Mouse (Mus musculus): ENCODE data around the gene Cacna1f.

Gene Cacna1f

DNA sequence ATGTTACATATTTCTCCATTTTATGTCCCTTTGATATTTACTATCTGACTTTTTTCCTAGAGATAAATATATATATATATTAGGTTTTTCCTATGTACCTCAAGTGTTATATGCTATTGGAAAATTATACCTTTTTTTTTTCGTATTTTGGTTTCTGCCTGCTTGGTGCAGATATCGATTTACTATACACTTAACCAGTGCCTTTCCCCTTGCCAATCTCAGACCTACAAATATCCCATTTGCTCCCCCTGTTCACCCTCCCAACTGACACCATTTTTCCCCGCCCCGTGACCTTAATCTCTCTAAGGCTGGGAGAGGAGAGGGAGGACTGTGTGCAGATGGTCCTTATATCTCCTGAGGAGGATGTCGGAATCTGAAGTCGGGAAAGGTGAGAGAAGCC is at the start of gene Cacna1f:
Gene Cacna1f, plus strand, starts transcription at position 301 of the 400 bp plus-strand sequence.
- no peak for DNase-seq

DNA sequence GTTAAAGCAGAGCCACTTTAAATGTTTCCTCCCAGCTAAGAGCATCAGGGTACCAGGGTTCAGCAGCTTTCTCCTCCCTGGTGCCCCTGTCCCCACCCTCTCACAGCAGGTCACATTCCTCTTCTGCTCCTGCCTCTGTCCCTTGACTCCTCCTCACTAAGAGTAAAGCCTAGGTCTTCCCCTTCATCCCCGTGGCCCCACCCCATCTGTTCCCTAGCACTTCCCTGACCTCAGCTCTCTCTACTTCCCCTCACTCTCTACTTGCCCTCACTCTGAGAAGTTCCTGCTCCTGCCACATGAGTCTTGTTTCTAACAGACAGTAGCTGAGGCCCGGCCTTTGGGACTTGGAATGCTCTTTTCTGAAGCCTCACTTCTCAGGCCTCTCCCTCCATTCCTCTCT is 43.8 kb upstream of the Cacna1f start:
- DNase-seq, result no peak

DNA sequence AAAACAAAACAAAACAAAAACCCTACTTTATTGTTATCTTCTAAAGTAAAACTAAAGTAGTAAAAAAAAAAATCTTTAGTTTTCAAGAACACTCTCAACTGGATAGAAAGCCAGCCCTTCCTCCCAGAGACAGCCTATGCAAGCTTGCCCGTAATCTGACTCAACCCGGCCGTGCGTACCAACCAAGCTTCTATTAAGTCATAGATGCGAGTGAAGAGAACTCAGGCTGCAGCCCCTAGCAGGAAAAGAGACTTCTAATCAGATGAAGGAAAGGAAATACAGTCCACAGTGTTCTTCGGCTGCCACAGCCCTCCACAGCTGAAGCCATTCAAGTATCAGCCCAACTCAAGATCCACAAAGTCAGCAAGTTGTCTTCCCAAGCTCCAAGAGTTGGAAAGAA is 40.5 kb upstream of the Cacna1f start:
- DNase-seq, result no peak

DNA sequence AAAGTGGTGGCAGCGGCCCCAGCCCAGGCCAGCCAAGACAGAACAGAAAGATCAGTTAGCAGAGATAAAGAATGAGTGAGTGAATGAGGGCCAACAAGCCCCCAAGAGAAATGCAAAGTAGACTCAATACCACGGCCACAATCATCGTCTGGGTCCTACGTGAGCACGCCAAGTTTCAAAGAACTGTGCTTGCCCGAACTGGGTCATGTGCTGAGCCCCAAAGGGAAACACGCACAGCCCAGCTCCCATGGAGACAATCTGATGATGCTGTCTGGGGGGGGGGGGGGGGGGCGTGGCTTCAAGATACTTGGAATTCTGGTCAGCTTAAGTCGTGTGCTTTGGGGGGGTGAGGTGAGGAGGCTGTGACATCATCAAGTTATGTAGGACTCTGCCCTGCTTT is 39.4 kb upstream of the Cacna1f start:
- DNase-seq, result no peak

DNA sequence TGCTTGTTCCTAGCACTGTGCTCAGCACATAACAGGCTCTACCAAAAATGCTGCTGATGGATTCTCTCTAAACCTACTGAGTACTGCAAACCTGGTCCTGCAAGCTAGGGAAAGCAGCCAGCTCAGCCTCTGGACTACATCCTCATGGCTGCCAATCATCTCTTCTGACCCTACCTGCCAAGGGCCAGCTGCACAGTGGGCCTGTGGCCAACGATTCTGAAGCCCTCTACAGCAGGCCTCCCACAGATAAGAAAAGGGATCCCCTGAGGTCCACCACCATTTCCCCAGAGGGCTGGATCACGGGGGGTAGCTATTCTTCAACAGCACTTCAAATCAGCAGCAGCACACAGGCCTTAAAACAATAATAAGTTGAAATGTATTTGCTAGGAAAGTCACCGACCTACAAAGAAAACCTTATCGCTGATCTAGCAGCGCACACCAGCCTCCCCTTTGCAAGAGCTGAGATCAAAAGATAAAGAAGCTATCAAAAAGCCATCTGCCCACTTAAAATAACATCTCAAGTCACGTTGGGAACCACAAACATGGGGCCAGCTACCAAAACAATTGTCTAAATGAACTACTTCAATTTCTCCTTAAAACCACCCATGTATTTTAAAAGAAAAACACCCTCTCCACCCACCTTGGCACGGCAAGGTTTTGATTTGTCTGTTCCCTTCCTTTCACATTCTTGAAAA is 36.3 kb upstream of the Cacna1f start:
- DNase-seq, result no peak

DNA sequence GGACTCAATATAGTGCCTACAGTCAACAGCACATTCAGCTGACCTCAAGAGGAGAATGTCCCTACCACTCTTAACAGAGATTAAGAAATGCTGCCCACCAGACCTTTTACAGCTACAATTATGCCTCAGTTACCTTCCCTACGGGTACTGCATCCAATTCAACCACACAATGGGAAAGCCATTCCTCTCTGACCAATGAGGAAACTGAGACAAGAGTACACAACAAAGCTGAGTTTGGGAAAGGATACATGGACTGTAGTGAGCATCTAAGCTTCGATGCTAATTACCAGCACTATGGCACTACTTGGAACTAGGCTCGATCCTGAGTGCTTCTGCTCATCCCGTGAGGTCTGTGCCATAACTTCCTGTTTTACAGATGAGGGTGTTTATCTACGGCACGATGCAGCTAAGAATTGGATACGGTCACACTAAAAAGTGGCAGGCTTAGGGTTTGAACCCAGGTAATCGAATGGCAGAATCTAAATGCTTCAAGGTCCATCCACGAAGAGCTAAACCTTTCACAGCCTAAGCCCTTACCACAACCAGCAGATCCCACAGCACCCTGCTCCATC is 35.2 kb upstream of the Cacna1f start:
- no peak for DNase-seq

DNA sequence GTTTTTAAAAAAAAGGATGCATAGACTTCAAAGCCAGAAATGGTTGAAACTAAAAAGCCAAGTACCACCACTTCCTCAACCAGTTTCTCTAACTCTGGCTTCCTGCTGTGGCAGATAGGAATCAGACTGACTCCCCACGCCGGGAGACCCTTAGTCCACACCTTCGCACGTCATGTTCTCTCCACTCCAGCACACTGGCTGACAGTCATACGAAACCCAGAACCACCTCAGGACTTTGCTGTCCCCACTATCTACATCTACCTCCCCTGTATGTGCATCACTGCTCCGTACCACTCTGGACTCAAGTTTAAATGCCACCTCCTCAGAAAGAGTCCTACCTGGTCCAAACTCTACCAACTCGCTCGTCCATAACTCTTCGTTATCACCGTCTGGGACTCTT is 34.4 kb upstream of the Cacna1f start:
- DNase-seq, result no peak

DNA sequence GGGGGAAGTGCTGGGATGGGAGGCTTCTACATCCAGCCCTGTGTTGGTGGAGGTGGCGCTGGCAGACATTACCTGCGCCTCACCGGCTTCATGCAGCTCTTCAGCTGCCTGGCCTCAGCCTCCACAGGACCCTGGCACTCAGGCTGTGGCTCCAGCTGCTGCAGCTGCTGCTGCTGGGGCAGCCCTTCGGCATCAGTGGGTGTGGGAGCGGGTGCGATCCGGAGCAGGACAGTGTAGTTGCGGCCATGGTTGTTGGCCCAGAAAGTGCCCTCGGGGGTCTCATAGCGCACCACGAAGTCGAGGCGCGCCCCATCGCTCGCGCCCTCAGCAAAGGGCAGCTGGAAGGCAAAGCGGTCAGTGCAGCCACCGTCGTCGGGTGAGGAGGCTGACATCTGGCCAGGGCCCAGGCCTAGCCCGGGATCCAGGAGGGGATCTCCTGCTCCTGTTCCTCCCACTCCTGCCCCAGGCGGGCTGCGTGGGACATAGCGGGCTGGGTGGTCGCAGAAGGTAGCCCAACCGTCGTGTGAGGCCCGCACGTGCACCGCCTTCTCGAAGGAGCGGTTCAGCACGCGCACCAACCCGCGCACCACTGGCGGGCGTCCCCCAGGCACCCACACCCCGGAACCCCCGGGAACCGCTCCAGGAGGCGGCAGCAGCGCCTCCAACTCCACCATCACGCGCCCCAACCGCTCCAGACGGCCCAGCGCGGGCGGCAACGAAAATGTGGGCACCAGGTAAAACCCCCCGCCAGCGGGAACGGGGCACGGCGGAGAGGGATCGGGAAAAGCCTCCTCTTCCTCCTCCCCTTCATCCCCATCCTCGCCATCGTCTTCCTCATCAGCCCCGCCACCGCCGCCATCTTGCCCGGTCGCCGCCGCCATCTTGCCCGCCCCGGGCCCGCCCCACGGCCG is 33.5 kb upstream of the Cacna1f start, which contains the start of gene Foxp3:
Gene Foxp3, plus strand, starts transcription at position 469 of the 911 bp plus-strand sequence.
- DNase-seq, result peak; percentile 60

DNA sequence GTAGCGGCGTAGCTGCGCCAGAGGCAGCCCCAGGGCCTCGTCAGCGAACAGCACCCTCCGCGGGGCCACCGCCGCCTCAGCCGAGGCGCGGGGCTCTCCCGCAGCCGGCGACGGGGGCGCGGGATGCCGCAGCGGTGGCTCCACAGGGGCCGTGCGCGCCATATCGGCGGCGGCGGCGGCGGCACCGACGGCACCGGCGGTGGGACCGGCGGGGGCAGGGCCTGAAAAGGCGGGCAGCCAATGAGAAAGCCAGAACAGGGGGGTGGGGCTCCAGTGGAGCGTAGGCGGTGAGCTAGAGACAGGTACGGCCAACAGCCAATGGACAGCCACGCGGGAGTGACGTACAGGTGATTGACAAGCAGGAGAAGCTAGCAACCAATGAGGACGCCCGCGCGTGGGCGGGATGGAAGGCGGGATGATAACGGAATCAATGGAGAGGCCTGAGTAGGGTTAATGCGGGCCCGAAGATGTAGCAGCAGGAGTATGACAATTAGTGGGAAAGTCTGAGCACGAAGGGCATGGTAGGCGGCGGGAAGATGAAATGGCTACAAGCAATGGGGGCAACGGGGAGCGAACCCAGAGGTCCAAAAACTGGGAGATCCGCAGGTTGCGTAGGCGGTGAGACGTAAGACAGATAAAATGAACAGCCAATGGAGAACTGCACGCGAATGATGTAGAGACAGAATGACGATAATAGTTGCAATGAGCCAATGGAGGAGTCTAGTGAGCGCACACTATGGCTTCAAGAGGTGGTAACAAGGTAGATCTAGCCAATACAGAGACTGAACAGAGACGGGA is 32.6 kb upstream of the Cacna1f start, which contains the start of gene Ppp1r3f:
Gene Ppp1r3f, minus strand, starts transcription at position 197 of the 798 bp plus-strand sequence.
- DNase-seq, result peak; percentile 91

DNA sequence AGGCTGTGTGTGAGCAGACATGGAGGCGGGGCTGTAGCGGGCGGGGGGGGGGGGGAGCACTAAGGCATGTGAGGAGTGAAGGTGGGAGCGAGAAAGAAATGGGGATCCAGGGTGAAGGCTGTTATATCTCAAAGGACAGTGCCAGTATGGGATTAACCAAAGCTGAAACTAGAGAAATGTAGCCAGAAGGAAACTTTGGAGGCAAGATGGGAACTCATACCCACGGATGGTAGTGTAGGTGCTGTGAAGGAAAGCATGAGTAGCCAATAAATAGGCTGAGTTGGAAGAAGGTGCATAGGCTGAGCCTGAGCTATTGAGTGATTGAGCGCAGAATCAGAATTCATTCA is 32.0 kb upstream of the Cacna1f start:
- no peak for DNase-seq

DNA sequence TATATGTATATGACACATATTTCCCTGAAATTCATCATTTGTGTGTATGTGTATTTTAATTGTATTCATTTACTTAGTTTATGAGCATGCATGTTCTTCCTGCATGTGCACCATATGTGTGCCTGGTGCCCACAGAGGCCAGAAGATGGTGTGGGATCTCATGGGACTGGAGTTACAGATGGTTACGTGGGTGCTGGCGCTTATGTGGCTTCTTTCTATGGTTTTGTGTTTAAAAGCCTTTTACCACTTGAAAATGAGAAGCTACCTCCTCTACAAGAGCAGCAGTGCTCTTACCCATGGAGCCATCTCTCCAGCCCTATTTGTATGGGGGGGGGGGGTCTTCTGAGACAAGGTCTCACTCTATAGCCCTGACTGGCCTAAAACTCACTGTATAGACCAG is 25.7 kb upstream of the Cacna1f start:
- no peak for DNase-seq

DNA sequence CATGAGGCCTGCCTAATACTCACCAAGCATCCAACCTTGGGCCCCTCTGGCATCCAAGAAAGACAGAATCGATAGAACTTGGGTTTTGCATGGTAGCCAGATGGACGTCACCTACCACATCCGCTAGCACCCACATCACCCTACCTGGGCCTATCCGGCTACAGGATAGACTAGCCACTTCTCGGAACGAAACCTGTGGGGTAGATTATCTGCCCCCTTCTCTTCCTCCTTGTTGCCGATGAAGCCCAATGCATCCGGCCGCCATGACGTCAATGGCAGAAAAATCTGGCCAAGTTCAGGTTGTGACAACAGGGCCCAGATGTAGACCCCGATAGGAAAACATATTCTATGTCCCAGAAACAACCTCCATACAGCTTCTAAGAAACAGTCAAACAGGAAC is 23.0 kb upstream of the Cacna1f start:
- DNase-seq, result no peak

DNA sequence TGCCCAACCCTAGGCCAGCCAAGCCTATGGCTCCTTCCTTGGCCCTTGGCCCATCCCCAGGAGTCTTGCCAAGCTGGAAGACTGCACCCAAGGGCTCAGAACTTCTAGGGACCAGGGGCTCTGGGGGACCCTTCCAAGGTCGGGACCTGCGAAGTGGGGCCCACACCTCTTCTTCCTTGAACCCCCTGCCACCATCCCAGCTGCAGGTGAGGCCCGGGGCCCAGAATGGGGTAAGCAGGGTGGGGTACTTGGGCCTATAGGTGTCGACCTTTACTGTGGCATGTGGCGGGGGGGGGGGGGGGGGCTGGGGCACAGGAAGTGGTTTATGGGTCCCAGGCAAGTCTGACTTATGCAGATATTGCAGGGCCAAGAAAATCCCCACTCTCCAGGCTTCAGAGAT is 20.5 kb upstream of the Cacna1f start:
- no peak for DNase-seq

DNA sequence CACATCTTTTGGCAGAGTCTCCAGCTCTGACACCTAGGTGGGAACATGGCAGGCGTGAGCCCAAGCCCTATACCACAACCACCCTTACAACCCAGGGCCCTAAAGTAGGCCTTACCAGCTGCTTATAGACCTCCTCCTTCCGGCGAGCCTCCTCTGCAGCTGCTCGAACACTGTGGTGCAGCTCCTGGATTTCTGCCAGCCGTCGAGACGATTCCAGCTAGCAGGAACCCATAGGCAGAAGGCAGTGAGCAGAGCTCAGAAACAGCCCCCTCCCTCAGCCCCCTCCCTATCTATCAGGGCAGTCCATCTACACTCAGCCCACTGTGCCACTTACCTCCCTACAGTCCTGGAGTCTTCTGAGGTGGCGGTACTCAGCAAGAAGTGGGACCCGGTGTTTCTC is 11.5 kb upstream of the Cacna1f start:
- DNase-seq, result peak; percentile 19

DNA sequence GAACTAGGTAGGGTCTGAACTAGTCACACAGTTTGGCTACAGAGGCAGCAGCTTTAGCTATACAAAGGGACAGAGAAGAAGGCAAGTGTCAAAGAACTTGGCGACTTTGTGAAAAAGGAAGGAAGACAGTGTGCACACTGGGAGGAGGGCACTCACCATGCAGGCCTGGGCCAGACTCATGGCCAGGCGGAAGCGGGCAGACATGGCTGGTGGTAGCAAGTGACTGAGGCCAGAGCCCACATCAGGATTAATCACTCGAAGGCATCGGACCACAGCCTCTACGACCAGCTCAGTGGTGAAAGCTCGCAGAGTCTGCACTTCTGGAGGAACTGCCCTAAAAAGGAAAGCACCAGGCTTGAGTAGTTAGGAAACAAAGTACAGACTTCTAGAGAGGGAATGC is 2.9 kb upstream of the Cacna1f start:
- DNase-seq, result no peak

DNA sequence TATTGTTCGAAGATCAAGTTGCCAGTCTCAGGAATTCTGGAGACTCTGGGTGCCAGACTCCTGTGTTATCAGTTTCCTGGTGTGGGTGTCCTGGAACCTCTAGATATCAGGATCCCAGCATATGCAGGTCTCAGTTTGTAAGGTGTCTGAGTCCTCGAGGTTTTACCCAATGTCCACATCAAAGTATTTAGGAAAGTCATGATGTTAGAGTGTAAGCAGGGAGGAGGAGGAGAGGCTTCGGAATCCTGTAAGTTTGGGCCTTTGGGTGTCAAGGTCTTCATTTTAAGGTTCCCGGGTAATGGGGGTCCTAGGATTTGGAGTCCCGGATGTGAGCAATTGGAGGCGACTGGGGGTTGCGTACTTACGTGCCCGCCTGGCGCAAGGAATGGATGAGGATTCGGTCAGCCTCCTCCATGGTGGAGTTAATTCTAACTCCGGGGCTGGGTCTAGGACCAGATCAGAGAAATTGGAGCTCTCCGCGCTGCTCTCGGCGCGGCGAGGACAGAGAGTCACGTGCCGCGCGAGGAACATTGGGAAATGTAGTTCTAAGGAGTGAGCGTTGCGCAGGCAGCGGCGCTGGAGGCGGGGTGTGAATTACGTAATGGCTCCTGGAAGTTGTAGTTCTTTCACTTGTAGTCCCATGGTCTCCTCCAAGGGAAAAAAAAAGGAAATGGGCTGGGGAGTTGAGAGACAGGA is 1.9 kb upstream of the Cacna1f start, which contains the start of gene Ccdc22:
Gene Ccdc22, minus strand, starts transcription at position 639 of the 696 bp plus-strand sequence.
- peak; percentile 72 for DNase-seq

DNA sequence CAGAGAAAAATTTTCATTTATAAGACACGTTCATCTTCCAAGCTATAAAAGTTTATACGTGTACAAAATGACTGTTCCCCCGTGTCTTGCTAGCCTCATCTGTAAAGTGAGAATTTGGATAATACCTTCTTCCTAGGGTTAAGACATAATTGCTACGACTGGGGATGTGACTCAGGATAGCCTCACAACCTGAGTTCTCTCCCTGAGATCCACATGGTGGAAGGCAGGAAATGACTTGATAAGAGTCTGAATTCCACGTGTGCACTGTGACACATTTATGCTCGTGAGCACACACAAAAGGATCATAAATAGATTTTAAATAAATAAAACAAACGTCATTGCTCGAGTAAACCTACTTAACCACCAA is 1.3 kb upstream of the Cacna1f start:
- no peak for DNase-seq

DNA sequence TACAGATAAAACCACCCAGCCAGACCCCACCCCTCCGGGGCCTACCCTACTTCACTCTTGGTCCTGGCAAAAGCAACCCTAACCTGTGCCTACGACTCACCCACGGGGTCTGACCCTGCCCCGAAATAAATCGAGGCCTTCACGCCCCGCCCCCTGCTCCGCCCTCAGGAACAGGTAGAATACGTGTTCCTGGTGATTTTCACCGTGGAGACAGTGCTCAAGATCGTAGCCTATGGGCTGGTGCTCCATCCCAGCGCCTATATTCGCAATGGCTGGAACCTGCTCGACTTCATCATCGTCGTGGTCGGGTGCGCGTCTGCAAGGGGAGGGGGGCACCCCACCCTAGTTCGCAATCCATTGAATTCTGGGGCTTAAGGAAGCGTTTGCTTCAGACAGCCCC is 3.2 kb downstream of the Cacna1f start:
- DNase-seq, result peak; percentile 19

DNA sequence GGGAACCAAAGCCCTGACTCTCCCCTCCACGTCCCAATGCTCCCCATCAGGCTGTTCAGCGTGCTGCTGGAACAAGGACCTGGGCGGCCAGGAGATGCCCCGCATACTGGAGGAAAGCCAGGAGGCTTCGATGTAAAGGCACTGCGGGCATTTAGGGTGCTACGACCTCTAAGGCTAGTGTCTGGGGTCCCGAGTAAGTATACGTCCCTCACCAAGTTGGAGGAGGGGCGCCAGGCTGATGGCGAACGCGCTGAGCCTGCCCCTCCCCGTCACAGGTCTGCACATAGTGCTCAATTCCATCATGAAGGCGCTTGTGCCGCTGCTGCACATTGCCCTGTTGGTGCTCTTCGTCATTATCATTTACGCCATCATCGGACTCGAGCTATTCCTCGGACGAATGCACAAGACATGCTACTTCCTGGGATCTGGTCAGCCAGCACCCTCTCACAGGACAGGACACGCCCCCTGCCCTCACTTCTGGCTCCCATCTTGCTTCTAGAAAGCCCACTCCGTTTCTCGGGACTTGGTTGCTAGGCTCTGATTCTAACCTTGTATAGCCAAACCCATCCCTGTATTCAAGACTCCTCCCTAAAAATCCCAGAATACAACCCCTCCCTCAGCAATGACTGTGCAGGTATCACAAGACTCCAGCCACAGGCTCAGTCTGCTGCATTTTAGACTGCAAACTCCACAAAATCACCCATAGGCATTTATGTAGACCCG is 3.8 kb downstream of the Cacna1f start:
- peak; percentile 46 for DNase-seq

DNA sequence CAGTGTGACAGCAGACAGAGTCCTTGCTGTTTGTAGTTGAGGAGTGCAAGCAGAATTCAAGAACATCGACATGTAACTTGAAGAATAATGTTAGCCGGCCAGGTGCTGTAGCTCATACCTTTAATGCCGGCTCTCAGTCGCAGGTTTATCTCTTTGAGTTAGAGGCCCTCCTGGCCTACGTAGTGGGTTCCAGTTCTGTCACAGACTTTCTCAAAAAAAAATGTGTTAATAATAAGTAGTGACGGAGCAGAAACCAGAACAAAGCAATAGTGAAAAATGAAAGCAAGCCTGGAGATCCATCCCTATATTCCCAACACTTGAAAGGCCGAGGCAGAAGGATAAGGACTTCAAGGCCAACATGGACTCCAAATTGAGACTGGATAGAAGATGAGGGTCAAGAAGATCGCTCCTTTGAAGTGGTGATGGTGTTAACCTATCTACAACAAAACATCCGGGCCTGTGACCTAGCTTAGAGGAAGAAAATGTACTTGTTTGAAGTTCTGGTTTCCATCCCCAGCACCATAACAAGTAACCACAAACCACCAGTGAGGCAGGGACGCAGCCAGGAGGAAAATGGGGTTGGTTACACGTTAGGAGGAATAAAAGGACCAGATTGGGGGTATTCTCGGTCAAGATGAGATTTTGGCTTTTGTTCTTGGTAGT is 11.1 kb downstream of the Cacna1f start:
- no peak for DNase-seq

DNA sequence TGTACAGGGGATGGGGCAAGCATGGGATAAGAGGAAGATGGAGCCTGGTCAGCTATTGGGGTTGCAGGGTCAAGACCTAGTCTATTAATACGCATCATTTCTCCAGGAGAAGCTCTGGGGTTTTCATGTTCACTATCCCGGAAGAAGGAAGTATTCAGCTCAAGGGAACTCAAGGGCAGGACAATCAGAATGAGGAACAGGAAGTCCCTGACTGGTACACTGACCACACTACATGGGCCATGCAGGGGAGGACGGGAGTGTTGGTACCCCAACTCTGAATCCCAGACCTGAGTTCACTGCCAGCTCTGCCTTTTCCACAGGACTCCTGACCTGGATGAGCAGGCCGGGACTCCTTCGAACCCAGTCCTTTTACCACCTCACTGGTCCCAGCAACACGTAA is 25.7 kb downstream of the Cacna1f start:
- no peak for DNase-seq

Measured in right cerebral cortex, postnatal 4 days (tissue).